Mouse (Mus musculus) liver, embryonic 13.5 days (tissue): ENCODE data around the gene Mrgprg. TPM values are rescaled to one million over a fixed set of nuclear protein-coding genes. Genes with fewer than 3 reads are reported as not detected.

Experiments
- ATAC-seq: fragments of 200-750 bp; cut with Nextera tagmentation; 2 replicates; pipeline ENCODE4 v1.8.0; 2017; ENCODE audit warnings: low read depth, mild to moderate bottlenecking, moderate number of reproducible peaks, moderate library complexity
- DNase-seq: peaks from one replicate; pipeline ENCODE4 v3.0.0; 2022
- H3K27ac ChIP-seq: fragments of 300-500 bp; sonication (generic); 2 replicates; pipeline ENCODE4 v1.5.1; 2015; ENCODE audit warnings: moderate library complexity, mild to moderate bottlenecking, inconsistent platforms
- H3K27me3 ChIP-seq: fragments of 300-500 bp; sonication (generic); 2 replicates; pipeline ENCODE4 v1.6.1; 2015; ENCODE audit warnings: mild to moderate bottlenecking, inconsistent platforms
- H3K36me3 ChIP-seq: fragments of 300-500 bp; sonication (generic); 2 replicates; pipeline ENCODE4 v1.6.1; 2015; ENCODE audit warnings: mild to moderate bottlenecking, inconsistent platforms
- H3K4me1 ChIP-seq: fragments of 300-500 bp; sonication (generic); replicated peaks from 2 replicates; pipeline ENCODE4 v1.6.1; 2015; ENCODE audit warnings: inconsistent platforms
- H3K4me2 ChIP-seq: fragments of 300-500 bp; sonication (generic); 2 replicates; pipeline ENCODE4 v1.6.1; 2015; ENCODE audit warnings: inconsistent platforms, mild to moderate bottlenecking, moderate library complexity
- H3K4me3 ChIP-seq: fragments of 300-500 bp; sonication (generic); replicated peaks from 2 replicates; pipeline ENCODE4 v1.5.1; 2015; ENCODE audit warnings: mild to moderate bottlenecking, inconsistent platforms
- H3K9ac ChIP-seq: fragments of 300-500 bp; sonication (generic); 2 replicates; pipeline ENCODE4 v1.6.1; 2015; ENCODE audit warnings: mild to moderate bottlenecking, inconsistent platforms
- H3K9me3 ChIP-seq: fragments of 300-500 bp; sonication (generic); replicated peaks from 2 replicates; pipeline ENCODE4 v1.6.1; 2016; ENCODE audit warnings: inconsistent platforms
- WGBS: fragments of 180-500 bp; shearing (Covaris S2); methylation state at CpG from one replicate; pipeline ENCODE4 v1.1.7; 2015; ENCODE audit not compliant: insufficient replicate concordance; 5-methylcytosine and 5-hydroxymethylcytosine counted together
- polyA plus RNA-seq: library from polyadenylated mRNA; unstranded; fragments of >200 nt; fragmentation: Nextera tagmentation; extraction: Ambion mirVana; gene quantifications from 2 replicates; pipeline ENCODE4 v1.2.1, GENCODE M21; 2015

The Mrgprg gene
- polyA plus RNA-seq = not detected in 2 replicates

DNA sequence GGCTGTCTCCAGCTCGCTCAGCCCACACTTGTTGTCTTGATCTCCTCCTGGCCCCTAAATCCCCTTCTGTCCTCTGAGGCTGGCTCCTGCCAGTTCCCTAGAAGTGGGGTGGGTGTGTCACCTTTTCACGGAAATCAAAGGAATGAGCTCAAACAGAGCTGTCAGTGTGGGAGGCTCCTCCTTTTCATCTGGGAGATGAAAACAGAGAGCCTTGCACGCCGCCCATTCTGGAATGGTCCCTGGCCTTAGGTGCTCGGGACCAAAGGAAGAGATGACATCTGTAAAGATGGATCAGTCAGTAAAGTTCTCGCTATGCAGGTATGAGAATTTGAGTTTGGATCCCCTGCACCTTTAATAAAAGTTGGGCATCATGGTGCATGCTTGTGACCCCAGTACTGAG, at the start of gene Mrgprg:
Mrgprg (minus strand) TSS at position 101 of the 400 bp plus-strand sequence.
- ATAC-seq (no peak), DNase-seq (no peak)
- Histone ChIP-seq H3K36me3 (no peaks in the 10 kb centered on the region), H3K27ac (no peak within 1 kb of the TSS), H3K4me2 (no peak within 1 kb of the TSS), H3K27me3 (peaks cover 45% of the 10 kb centered on the region), H3K4me1 (no peaks in the 10 kb centered on the region; the same call in 1 of the 2 replicates), H3K4me3 (no peak within 1 kb of the TSS), H3K9ac (no peak within 1 kb of the TSS), H3K9me3 (no peaks in the 10 kb centered on the region)
- 37% methylated on average over 6 of the region's 6 CpGs for WGBS

DNA sequence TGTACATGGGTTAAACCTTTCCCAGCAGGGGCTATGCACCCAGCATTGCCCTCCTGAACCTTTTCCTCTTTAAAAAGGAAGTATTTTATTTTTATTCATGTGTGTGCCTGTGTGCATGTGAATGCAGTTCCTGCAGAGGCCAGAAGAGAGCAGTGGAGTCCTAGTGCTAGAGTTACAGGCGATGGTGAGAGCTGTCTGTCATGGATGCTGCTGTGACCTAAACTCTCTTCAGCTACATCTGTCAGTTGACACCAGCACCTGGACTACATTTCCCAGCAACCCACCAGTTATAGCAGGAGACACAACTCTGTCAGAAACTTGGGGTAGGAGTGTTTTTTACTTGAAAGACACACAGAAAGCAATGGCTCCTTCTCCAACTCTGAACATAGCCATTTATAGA, 42.1 kb upstream of the Mrgprg start:
- Histone ChIP-seq H3K9me3 (no peaks in the 10 kb centered on the region), H3K4me2 (no peak overlapping the region), H3K27me3 (no peaks in the 10 kb centered on the region), H3K4me3 (no peak overlapping the region), H3K9ac (no peak overlapping the region), H3K27ac (no peak overlapping the region), H3K36me3 (peaks cover 93% of the 10 kb centered on the region), H3K4me1 (no peaks in the 10 kb centered on the region)
- DNase-seq = no peak
- WGBS = 50% methylated on average over 1 of the region's 1 CpGs
- ATAC-seq = no peak

DNA sequence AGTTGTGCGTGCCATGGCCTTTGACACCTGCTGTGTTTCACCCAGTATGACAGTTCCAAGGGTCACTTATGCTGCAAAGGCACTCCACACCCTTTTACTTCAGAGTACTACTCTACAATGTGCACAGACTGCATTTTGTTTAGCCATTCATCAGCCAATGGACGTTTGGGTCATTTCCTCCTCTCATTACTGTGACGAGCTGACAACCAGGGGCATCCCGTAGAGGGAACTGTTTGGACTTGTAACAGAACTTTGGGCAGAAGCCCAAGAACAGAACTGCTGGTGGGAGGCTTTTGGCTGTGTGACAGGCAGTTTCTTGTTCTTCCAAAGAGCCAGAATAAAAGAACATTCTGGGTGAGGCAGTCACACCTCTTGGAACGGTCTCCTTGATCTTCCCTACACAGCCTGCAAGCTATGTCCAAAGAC, 38.4 kb upstream of the Mrgprg start:
- no peak overlapping the region for H3K9ac ChIP-seq
- H3K4me3 ChIP-seq = no peak overlapping the region
- H3K9me3 ChIP-seq = no peaks in the 10 kb centered on the region
- DNase-seq (no peak), ATAC-seq (no peak)
- no peak overlapping the region for H3K27ac ChIP-seq
- WGBS = 65% methylated on average over 5 of the region's 5 CpGs
- no peak overlapping the region for H3K4me2 ChIP-seq
- peaks cover 80% of the 10 kb centered on the region for H3K36me3 ChIP-seq
- no peaks in the 10 kb centered on the region for H3K27me3 ChIP-seq
- H3K4me1 ChIP-seq = no peaks in the 10 kb centered on the region

DNA sequence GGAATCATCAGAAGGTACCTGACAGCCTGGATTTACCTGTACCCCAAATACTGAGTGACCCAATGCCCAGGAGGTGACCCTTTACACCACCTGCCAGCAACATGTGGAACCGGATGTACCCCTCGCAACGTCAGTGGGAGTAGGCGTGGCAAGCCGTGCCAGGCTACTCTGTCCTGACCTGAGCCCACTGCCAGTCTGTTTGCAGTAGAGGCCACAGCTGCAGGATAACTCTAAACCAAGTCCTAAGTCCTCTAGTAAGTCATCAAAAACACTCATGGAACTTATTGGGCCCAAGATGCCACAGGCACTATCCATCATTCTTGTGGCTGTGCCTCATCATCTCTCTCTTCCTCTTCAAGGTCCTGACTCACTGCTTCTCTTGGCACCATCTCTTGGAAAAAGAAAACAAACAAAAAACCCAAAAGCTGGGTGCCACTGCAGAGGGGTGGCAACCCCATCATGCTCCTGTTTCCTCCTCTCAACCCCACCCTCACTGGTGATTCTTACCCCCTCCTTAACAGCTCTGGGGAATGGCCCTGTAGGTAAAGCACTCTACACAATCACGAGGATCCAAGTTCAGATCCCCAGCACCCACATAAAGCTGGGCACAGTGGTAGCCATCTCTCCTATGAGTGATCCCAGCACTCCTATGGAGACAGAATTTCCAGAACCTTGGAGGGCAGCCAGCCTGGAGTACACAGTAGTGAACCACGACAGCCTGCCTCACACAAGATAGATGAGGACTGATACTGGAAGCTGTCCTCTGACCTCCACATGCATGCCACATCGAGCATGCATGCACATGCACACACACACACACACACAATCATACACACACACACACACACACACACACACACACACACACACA, 34.6 kb upstream of the Mrgprg start:
- ATAC-seq = no peak
- no peak for DNase-seq
- 77% methylated on average over 8 of the region's 8 CpGs for WGBS

DNA sequence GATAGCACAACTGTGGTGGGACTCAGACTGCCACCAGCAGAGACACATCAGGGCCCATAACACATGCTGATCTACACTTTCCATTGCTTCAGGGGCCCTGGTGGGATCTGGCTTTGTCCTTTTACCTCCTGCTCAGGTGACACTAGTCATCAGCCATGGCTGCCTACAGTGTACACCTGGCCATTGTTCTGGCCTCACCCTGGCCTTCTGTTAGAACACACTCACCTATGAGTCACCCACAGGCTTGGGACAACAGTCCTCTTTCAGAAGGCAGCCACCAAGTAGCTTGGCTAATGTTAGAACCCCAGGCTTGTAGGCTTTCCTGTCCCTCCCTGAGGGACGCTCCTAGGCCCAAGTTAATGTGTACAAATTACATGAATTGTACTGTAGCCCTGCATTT, 34.0 kb upstream of the Mrgprg start:
- Histone ChIP-seq H3K9ac (no peak overlapping the region), H3K9me3 (no peaks in the 10 kb centered on the region), H3K4me2 (no peak overlapping the region), H3K27me3 (no peaks in the 10 kb centered on the region), H3K27ac (no peak overlapping the region), H3K36me3 (peaks cover 71% of the 10 kb centered on the region), H3K4me3 (no peak overlapping the region), H3K4me1 (no peaks in the 10 kb centered on the region)
- 74% methylated on average over 1 of the region's 1 CpGs for WGBS
- DNase-seq = no peak
- ATAC-seq = no peak

More for the DNA sequence above, 34.6 kb upstream of the Mrgprg start:
- no peaks in the 10 kb centered on the region for H3K9me3 ChIP-seq
- no peaks in the 10 kb centered on the region for H3K27me3 ChIP-seq
- H3K4me1 ChIP-seq = no peaks in the 10 kb centered on the region
- no peak overlapping the region for H3K4me3 ChIP-seq
- H3K4me2 ChIP-seq = no peak overlapping the region
- H3K36me3 ChIP-seq = peaks cover 75% of the 10 kb centered on the region
- H3K9ac ChIP-seq = no peak overlapping the region
- no peak overlapping the region for H3K27ac ChIP-seq

DNA sequence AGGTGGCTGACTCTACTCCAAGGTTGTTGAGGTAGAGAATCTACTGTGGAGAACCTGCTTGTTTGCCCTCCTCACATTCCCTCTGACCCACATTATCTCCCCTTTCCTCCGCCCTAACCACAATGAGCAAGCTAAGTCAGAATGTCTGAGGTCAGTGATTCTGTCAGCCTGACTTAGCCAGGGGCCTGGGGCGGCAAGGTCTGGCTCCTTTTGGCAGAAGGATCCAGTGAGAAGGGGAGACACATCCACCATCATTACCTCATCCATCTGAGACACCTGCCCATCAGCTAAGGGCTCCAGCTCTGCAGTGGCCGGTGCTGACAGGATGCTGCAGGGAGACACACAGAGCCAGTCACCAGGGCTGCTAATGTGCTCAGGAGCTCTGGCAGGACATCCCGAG, 32.0 kb upstream of the Mrgprg start:
- Histone ChIP-seq H3K9ac (no peak overlapping the region), H3K4me2 (no peak overlapping the region), H3K27ac (no peak overlapping the region), H3K9me3 (no peaks in the 10 kb centered on the region), H3K4me1 (no peaks in the 10 kb centered on the region), H3K27me3 (no peaks in the 10 kb centered on the region), H3K36me3 (peaks cover 60% of the 10 kb centered on the region), H3K4me3 (no peak overlapping the region)
- ATAC-seq (no peak), DNase-seq (no peak)
- 67% methylated on average over 4 of the region's 4 CpGs for WGBS

DNA sequence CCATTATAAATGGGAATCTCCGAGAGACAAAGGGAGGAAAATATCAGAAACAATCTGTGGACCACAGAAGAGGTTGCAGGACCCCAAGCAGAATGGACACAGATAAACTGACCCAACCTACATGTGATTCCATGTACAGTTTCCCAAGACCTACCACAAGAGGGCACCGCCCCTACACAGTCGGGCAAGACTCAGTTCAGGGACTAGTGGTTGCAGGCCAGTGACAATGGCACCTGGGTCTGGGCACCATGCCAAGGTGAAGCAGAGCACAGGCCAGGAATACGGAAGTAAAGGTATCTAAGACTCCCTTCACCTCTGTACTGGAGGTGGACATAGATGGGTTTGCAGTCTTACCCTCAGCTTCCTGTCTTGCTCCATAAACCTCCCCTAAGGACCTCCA, 26.3 kb upstream of the Mrgprg start:
- 35% methylated on average over 4 of the region's 4 CpGs for WGBS

DNA sequence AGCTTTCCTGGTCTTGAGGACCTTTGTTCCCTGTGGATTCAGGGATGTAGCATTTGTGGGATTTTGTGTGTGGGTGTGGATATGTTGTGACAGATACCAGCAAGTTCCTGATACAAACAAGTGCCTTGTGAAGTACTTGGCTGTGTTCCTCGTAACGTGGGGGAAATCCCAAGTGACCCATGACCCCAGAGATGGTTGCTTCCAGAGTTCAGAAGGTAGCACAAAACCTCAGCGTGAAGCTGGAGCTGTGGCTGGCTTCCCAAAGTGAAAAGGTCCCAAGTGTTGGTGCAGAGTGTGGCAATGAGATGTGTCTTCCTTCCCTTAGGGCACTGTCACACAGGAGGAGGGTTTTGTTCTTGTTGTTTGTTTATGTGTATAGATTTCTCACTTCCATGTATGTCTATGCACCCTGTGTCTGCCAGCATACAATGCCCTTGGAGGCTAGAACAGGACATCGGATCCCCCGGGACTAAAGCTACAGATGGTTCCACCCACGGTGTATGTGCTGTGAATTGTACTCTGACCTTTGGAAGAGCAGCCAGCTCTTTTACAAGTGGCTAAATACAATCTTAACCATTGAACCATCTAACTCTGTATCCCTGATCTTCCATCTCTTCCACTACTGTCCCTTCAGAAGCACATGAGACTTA, 25.7 kb upstream of the Mrgprg start:
- Histone ChIP-seq H3K4me2 (no peak overlapping the region), H3K9ac (no peak overlapping the region), H3K27ac (0 out of 2 replicates have a peak overlapping the region, but pooled peaks have one; percentile 10), H3K4me1 (peaks cover 12% of the 10 kb centered on the region; the same call in 1 of the 2 replicates), H3K27me3 (no peaks in the 10 kb centered on the region), H3K36me3 (peaks cover 18% of the 10 kb centered on the region; the same call in 1 of the 2 replicates), H3K4me3 (no peak overlapping the region), H3K9me3 (no peaks in the 10 kb centered on the region)
- 57% methylated on average over 6 of the region's 6 CpGs for WGBS
- peak; percentile 54 for ATAC-seq
- DNase-seq = no peak

More for the DNA sequence above, 26.3 kb upstream of the Mrgprg start:
- Histone ChIP-seq H3K9ac (no peak overlapping the region), H3K27ac (no peak overlapping the region), H3K36me3 (peaks cover 23% of the 10 kb centered on the region), H3K27me3 (no peaks in the 10 kb centered on the region), H3K9me3 (no peaks in the 10 kb centered on the region), H3K4me2 (no peak overlapping the region), H3K4me3 (no peak overlapping the region), H3K4me1 (peaks cover 12% of the 10 kb centered on the region; the same call in 1 of the 2 replicates)
- ATAC-seq (peak; percentile 46; the same call in 1 of the 2 replicates), DNase-seq (no peak)

DNA sequence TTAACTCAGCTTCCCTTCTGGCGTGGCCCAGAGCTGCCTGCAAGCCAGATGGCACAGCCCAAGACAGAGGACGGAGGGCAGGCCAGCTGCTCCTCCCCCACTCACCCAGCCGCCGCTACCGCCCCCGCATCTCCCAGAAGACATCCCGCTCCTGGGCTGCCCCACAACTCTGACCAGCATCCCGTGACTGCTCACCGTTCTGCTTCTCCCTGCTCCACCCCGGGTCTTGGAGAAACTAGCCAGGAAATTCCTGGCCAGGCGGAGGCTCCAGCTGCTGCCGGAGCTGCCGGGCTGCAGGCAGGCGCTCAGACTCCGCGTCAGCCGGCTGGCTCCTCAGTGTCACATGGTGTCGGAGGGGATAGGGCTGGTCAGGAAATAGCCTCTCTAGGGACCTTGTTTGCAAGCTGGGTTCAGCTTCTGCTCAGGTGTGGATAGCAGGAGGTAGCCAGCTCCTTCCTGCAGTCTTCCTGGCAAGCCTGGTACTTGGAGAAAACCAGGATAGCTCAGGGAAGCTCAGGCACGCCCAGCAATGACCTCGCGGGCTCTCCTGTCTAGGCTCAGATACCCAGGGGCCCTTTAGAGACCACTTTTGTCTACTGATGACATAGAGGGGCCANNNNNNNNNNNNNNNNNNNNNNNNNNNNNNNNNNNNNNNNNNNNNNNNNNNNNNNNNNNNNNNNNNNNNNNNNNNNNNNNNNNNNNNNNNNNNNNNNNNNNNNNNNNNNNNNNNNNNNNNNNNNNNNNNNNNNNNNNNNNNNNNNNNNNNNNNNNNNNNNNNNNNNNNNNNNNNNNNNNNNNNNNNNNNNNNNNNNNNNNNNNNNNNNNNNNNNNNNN, 17.4 kb upstream of the Mrgprg start, which contains the start of gene Mrgpre:
Mrgpre (minus strand) TSS at position 505 of the 834 bp plus-strand sequence.
- Histone ChIP-seq H3K4me2 (peak within 1 kb of the TSS; percentile 56), H3K9ac (0 out of 2 replicates have a peak within 1 kb of the TSS, but pooled peaks have one; percentile 3), H3K36me3 (no peaks in the 10 kb centered on the region), H3K4me3 (peak within 1 kb of the TSS; percentile 41), H3K27me3 (peaks cover 22% of the 10 kb centered on the region), H3K9me3 (no peaks in the 10 kb centered on the region), H3K27ac (no peak within 1 kb of the TSS), H3K4me1 (peaks cover 12% of the 10 kb centered on the region)
- peak; percentile 46 for ATAC-seq
- DNase-seq = no peak
- 5% methylated on average over 20 of the region's 21 CpGs for WGBS

DNA sequence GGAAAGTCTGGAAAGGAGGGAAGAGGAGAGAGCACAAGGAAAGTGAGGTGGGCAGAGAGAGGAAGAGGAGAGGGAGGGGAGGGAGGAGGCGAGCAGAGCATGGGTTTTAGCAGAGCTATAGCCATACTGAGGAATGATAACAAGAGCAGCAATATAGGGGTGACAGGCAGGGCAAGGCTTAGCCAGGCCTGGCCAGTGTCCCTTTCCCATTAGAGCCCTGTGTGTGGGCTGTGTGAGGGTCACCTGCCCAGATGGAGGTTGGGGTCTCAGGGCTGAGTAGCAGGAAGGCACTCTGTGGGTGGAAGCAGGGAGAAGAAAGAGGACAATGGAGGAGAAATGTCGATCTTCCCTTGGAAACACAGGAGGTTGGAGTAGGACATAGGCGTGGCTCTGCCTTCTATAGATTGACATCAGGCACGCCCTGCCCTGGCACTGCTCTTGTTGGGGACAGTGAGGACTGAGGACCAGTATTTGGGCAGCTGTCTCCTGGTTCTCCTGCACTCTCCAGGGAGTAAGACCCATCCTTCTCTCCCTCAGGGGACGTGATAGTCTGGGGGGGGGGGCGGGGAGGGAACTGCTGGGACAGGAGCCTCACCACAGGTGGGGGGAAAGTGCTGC, 16.7 kb upstream of the Mrgprg start:
- no peaks in the 10 kb centered on the region for H3K9me3 ChIP-seq
- H3K4me2 ChIP-seq = peak overlapping the region; percentile 56
- no peaks in the 10 kb centered on the region for H3K36me3 ChIP-seq
- ATAC-seq = peak; percentile 32; the same call in 1 of the 2 replicates
- no peak overlapping the region for H3K27ac ChIP-seq
- peaks cover 15% of the 10 kb centered on the region for H3K4me1 ChIP-seq
- H3K4me3 ChIP-seq = peak overlapping the region; percentile 41
- peaks cover 22% of the 10 kb centered on the region for H3K27me3 ChIP-seq
- WGBS = 14% methylated on average over 6 of the region's 6 CpGs
- 0 out of 2 replicates have a peak overlapping the region, but pooled peaks have one; percentile 3 for H3K9ac ChIP-seq
- no peak for DNase-seq
